Mouse (Mus musculus) heart, adult 2 months (tissue): ENCODE data around the gene Zfp286. TPM values are rescaled to one million over a fixed set of nuclear protein-coding genes. Genes with fewer than 3 reads are reported as not detected.

ENCODE experiments used
- DNase-seq, 2 experiments: peaks; one replicate each; pipeline ENCODE4 v3.0.0; 2021
- H3K27ac ChIP-seq: fragments of 200-600 bp; 2 replicates; pipeline ENCODE4 v1.8.1; 2022
- H3K27me3 ChIP-seq: fragments of 200-500 bp; 2 replicates; pipeline ENCODE4 v1.6.1; 2012; ENCODE audit warnings: mild to moderate bottlenecking, low read length, inconsistent platforms, mixed read lengths; ENCODE audit not compliant: control insufficient read depth, insufficient read depth
- H3K36me3 ChIP-seq: fragments of 200-500 bp; 2 replicates; pipeline ENCODE4 v1.6.1; 2012; ENCODE audit warnings: low read length, inconsistent platforms; ENCODE audit not compliant: control insufficient read depth, insufficient read depth
- H3K4me1 ChIP-seq: fragments of 200-500 bp; 2 replicates; pipeline ENCODE4 v1.6.1; 2011; ENCODE audit warnings: low read length; ENCODE audit not compliant: control insufficient read depth, insufficient read depth
- H3K4me3 ChIP-seq: fragments of 200-600 bp; 2 replicates; pipeline ENCODE4 v1.8.1; 2022
- H3K79me2 ChIP-seq: fragments of 200-500 bp; replicated peaks from 2 replicates; pipeline ENCODE4 v1.6.1; 2012; ENCODE audit warnings: mild to moderate bottlenecking, inconsistent platforms, low read length, moderate library complexity, mixed read lengths; ENCODE audit not compliant: control insufficient read depth, insufficient read depth
- H3K9ac ChIP-seq: fragments of 200-500 bp; 2 replicates; pipeline ENCODE4 v1.6.1; 2012; ENCODE audit warnings: low read depth, mild to moderate bottlenecking, control low read depth, inconsistent platforms, low read length, mixed read lengths
- CTCF ChIP-seq: fragments of 200-600 bp; IDR thresholded peaks from 2 replicates; pipeline ENCODE4 v1.8.1; 2022; ENCODE audit warnings: antibody characterized with exemption, mild to moderate bottlenecking, moderate library complexity
- EP300 ChIP-seq: fragments of 200-500 bp; IDR thresholded peaks from 2 replicates; pipeline ENCODE4 v1.6.1; 2011; ENCODE audit warnings: low read depth, low read length, control low read depth; ENCODE audit not compliant: insufficient read depth
- POLR2A ChIP-seq: fragments of 200-500 bp; IDR thresholded peaks from 2 replicates; pipeline ENCODE4 v1.6.1; 2011; ENCODE audit warnings: mild to moderate bottlenecking, low read depth, low read length, control low read depth; ENCODE audit not compliant: insufficient read depth
- WGBS: fragments of 180-500 bp; shearing (Covaris S2); methylation state at CpG from one replicate; pipeline ENCODE4 v1.1.7; 2018; 5-methylcytosine and 5-hydroxymethylcytosine counted together
- intact Hi-C: fragments of 180-260 bp; cut with DNase I; formaldehyde crosslinking; loops from one replicate; pipeline ENCODE4 v1.15.1; 2025
- polyA plus RNA-seq: library from polyadenylated mRNA; depleted of rRNA; stranded (reverse); fragments of >200 nt; gene quantifications from 2 replicates; pipeline ENCODE4 v1.2.3, GENCODE M21; 2012
- total RNA-seq, 2 experiments: library from RNA; stranded (reverse); gene quantifications; 2 replicates each; pipeline ENCODE4 v1.2.3; 2021

Gene Zfp286
- total and polyA plus RNA-seq, 3 experiments, result 0.41 to 0.70 (median 0.42) TPM

DNA sequence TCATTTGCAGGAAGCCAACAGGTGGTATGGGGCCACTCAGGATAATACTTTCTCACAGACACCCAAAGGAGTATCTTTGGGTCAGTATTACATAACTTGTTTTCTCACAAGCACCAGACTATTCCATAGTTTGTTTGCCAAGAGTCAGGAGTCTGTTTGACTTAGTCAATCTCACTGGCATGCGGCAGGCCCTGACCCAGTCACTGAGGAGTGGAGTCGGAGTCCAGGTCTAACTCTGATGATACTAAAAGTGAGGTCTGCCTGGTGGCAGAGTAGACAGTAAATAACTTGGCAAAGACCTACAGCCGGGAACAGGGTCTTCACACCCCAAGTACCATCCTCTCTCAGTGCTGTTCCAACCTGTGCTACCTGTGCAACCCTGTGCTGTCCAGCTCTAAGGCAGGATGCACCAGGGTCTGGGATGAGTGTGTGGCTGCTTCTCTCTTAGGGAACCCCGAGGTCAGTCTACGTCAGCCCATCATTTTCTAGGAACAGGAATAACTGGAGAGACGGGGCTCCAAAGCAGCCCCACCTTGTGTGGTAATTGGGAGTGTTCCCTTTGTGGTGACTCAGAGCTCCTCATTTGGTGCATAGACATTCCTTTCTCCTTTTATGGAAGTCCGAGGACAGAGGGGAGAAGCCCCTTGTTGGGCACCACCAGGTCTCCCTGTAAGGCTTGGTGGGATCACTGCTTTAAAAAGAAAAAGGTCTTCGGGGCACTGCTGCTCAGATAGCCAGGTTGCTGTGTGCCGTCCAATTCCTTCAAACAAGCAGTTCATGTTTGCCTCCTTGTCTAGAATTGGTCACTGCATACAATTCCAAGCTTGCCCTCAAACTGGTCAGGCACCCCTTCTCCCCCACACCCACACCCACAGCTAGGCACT is 36.2 kb upstream of the Zfp286 start:
- Histone ChIP-seq H3K36me3 (no peaks in the 10 kb centered on the region), H3K4me3 (no peak overlapping the region), H3K27me3 (no peaks in the 10 kb centered on the region), H3K4me1 (peaks cover 7% of the 10 kb centered on the region), H3K9ac (no peak overlapping the region), H3K79me2 (peaks cover 2% of the 10 kb centered on the region; the same call in 1 of the 2 replicates), H3K27ac (no peak overlapping the region)
- WGBS, result 76% methylated on average over 9 of the region's 9 CpGs
- DNase-seq, result no peak
- TF ChIP-seq CTCF (no peak), POLR2A (no peak), EP300 (no peak)
- intact Hi-C loops, result no loop called here

DNA sequence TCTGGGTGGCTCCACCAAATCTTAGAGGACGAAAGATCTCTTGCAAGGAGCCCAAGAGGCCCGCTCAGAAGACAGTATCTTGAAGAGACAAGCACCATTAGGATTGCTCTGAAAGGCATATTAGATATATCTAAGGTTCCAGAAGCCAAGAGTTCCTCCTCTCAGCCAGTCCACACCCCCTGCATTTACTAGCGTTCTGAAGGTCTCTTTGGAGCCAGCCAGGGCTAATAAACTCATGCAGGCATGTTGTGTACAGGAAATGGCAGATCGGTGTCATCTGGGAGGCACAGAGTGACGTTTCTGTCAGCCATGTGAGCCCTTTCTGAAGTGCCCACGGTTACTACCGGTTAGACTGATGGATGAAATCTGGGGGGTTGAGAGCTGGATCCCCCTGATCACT is 34.9 kb upstream of the Zfp286 start:
- TF ChIP-seq POLR2A, result no peak
- no peak for TF ChIP-seq EP300
- no peak for TF ChIP-seq CTCF
- intact Hi-C loops, result no loop called here
- WGBS, result 49% methylated on average over 7 of the region's 7 CpGs
- DNase-seq, result no peak
- Histone ChIP-seq H3K4me3 (no peak overlapping the region), H3K36me3 (no peaks in the 10 kb centered on the region), H3K27me3 (no peaks in the 10 kb centered on the region), H3K9ac (no peak overlapping the region), H3K27ac (no peak overlapping the region), H3K4me1 (peaks cover 7% of the 10 kb centered on the region), H3K79me2 (peaks cover 2% of the 10 kb centered on the region; the same call in 1 of the 2 replicates)

DNA sequence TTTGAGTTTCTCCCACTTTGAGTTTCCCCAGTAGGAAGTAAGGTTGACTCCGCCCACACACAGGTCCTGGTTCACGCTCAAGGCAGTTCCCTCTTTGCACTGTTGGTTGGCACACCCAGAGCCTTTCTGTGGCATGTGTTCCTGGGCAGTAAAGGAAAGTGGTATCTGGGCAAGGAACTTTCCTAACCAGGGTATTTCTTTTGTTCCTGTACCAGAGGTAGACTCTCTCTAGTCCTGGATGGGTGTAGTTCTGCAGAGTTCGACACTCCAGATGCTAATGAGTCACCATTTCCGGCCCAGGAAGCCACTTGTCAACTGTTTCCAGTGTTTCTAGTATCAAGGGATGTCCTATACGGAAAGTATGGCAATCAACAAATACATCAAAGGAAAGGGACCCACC is 32.6 kb upstream of the Zfp286 start:
- intact Hi-C loops, result loop anchor here (2.0 kb wide), 1 partner anchor 57 kb away; the partner anchor contains the start of gene Tvp23b
- peak; percentile 50 to 65 for DNase-seq
- peak overlapping the region; percentile 38 for H3K4me3 ChIP-seq
- TF ChIP-seq POLR2A, result no peak
- TF ChIP-seq EP300, result no peak
- TF ChIP-seq CTCF, result no peak
- H3K36me3 ChIP-seq, result no peaks in the 10 kb centered on the region
- no peak overlapping the region for H3K9ac ChIP-seq
- WGBS, result 28% methylated on average over 5 of the region's 5 CpGs
- H3K27ac ChIP-seq, result peak overlapping the region; percentile 53
- H3K79me2 ChIP-seq, result peaks cover 2% of the 10 kb centered on the region; the same call in 1 of the 2 replicates
- H3K4me1 ChIP-seq, result peaks cover 7% of the 10 kb centered on the region
- no peaks in the 10 kb centered on the region for H3K27me3 ChIP-seq

DNA sequence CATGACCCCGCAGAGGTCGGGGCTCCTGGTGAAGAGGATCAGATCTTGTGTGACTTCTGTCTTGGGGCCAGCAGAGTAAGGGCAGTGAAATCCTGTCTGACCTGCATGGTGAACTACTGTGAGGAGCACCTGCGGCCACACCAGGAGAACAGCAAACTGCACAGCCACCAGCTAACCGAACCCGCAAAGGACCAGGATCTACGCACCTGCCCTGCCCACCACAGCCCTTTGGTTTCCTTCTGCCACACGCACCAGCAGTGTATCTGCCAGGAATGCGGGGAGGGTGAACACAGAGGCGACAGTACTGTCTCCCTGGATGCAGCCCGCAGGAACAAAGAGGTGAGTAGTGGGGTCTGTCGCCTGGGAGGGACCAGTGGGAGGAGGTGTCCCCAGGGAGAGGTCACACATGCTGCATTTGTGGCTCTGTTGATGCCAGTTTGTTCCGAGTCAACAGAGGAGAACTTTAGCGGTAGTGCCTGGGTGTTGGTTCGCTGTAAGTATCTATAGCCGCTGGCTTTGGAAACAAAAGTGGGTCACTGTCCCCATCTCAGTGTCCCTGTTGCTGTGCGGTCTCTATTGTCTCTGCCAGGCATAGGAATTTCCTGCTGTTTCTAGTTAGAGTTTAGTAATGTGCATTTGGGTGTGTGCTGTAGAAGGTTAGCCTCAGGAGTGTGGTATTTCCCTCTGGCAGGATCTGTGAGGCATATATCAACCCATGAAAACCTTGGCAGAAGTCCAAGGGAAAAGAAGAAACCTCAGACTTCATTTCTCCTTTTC is 31.6 kb upstream of the Zfp286 start:
- peak; percentile 54 to 67 for DNase-seq
- TF ChIP-seq POLR2A (no peak), EP300 (no peak), CTCF (no peak)
- Histone ChIP-seq H3K27ac (peak overlapping the region; percentile 86), H3K79me2 (peaks cover 2% of the 10 kb centered on the region; the same call in 1 of the 2 replicates), H3K4me1 (peaks cover 4% of the 10 kb centered on the region), H3K36me3 (no peaks in the 10 kb centered on the region), H3K27me3 (no peaks in the 10 kb centered on the region), H3K4me3 (peak overlapping the region; percentile 71), H3K9ac (peak overlapping the region; percentile 61)
- intact Hi-C loops, result loop anchor here (2.0 kb wide), 1 partner anchor 58 kb away; the partner anchor contains the start of gene Tvp23b
- WGBS, result 2% methylated on average over 16 of the region's 16 CpGs

DNA sequence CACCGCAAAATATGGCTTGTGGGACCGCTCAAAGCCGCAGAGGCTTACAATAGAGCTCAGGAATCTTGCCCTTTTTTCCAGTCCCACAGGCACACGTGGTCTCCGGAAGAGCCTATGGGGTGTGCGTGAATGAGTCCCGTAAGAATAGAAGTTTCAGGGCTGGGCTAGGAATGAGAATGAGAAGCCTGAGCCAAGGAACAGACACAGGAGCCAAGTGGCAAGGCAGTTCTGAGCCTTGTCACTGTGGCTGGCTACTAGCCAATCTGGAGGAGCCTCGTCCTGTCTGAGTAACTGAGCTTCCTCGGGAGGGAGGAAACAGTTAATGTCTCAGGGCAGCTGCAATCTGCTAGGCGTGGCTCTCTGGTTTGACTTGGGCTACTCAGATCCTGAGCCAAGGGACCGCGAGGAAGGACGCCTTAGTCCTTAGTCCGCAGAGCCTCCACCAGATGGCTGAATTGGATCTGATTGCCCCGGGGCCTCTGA is 30.8 kb upstream of the Zfp286 start, which contains the start of gene Trim16:
Trim16 (plus strand) TSS at position 173 of the 483 bp plus-strand sequence.
- WGBS, result 3% methylated on average over 15 of the region's 15 CpGs
- Histone ChIP-seq H3K27me3 (no peaks in the 10 kb centered on the region), H3K36me3 (no peaks in the 10 kb centered on the region), H3K27ac (peak within 1 kb of the TSS; percentile 86), H3K4me3 (peak within 1 kb of the TSS; percentile 71), H3K9ac (peak within 1 kb of the TSS; percentile 61), H3K4me1 (peaks cover 2% of the 10 kb centered on the region; the same call in 1 of the 2 replicates), H3K79me2 (peaks cover 2% of the 10 kb centered on the region; the same call in 1 of the 2 replicates)
- intact Hi-C loops, result loop anchor here (2.0 kb wide), 1 partner anchor 59 kb away; the partner anchor contains the start of gene Tvp23b
- DNase-seq, result peak; percentile 79 to 88
- TF ChIP-seq POLR2A (peak; percentile 81), CTCF (peak; percentile 29; the same call in 1 of the 2 replicates), EP300 (peak; percentile 61; the same call in 1 of the 2 replicates)
